ENCODE assay signal across 24 mouse cellular contexts in the genomic region with DNA sequence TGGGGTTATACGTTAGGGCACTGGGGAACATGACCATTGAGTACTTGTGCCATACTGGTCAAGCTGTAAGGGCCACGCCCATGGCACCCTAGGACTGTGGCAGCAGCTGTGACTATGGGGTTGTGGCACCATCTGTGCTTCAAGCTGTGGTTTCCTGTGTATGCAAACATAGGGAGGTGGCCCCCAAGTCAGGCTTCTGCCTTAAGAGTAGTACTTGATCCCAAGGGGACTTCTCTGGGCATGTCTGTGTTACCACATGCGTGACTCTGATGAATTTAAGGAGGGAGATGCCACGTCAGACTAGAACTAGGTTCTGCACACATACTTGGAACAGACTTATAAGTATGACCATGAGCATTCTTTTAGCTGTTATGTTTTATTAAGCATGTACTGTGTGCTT.
A peak's percentile ranks its signal among the peaks of the same experiment; 100 is the strongest.
DNase-seq lines count a peak whose midpoint lies in the region; ATAC-seq and TF ChIP-seq lines count a peak whose summit lies in the region.
"Had no signal": no experiment of that assay in that cellular context is flagged by ENCODE, and none has a peak within 500 bp of the region (broad histone marks: within the 10 kb centered on the region; RNA-seq: fewer than 3 reads in every experiment).

No protein-coding gene starts in this region.

- H3K4me2 ChIP-seq in liver, postnatal 0 days (ENCODE audit: low read depth, low read length), result no peak overlapping the region
- no peak overlapping the region for H3K4me2 ChIP-seq in liver, embryonic 11.5 days
- no peak overlapping the region for H3K4me2 ChIP-seq in forebrain, embryonic 11.5 days (ENCODE audit: low read depth, low read length, severe bottlenecking)
- H3K4me2 ChIP-seq: embryonic facial prominence, embryonic 13.5 days; embryonic facial prominence, embryonic 15.5 days; forebrain, embryonic 12.5 days had no signal

- no peak overlapping the region for H3K4me3 ChIP-seq in liver, postnatal 0 days (ENCODE audit: low read depth, low read length)
- H3K4me3 ChIP-seq in liver, embryonic 11.5 days (ENCODE audit: low read depth, low read length), result no peak overlapping the region
- H3K4me3 ChIP-seq in forebrain, embryonic 11.5 days (ENCODE audit: low read depth, low read length), result no peak overlapping the region
- H3K4me3 ChIP-seq: embryonic facial prominence, embryonic 13.5 days; embryonic facial prominence, embryonic 15.5 days; erythroblast, embryonic 14.5 days; forebrain, embryonic 12.5 days had no signal

- no peak for TF ChIP-seq CTCF in liver, postnatal 0 days (IDR thresholded peaks at IDR 0.05; ENCODE audit: low read depth)

- H3K27me3 ChIP-seq in liver, postnatal 0 days (ENCODE audit: insufficient read depth, low read length), result no peaks in the 10 kb centered on the region
- no peaks in the 10 kb centered on the region for H3K27me3 ChIP-seq in liver, embryonic 11.5 days (replicated peaks; ENCODE audit: control insufficient read depth, insufficient read depth, low read length)
- no peaks in the 10 kb centered on the region for H3K27me3 ChIP-seq in forebrain, embryonic 11.5 days (ENCODE audit: control insufficient read depth, insufficient read depth, low read length)
- H3K27me3 ChIP-seq: embryonic facial prominence, embryonic 13.5 days; embryonic facial prominence, embryonic 15.5 days; forebrain, embryonic 12.5 days had no signal

- peak; percentile 31 for DNase-seq in liver, postnatal 0 days
- DNase-seq in liver, embryonic 11.5 days (ENCODE audit: low spot score), result no peak
- peak; percentile 0 for DNase-seq in c-Kit-positive CD71-negative TER-119-negative erythroid progenitor cells, embryonic 14.5 days (ENCODE audit: low read depth)
- no peak for DNase-seq in forebrain, embryonic 11.5 days (ENCODE audit: low spot score)
- DNase-seq: adrenal gland, adult 8-10 months; adrenal gland, postnatal 14 days; adrenal gland, postnatal 36 days; cerebellum, adult 11 months; cerebellum, adult 18-20 months; cerebellum, adult 8-10 months; cerebellum, adult 9-11 months; cerebellum, postnatal 14 days; cerebellum, postnatal 36 days; embryo, embryonic 11 days had no signal

- 79% methylated on average over 4 of the region's 4 CpGs for WGBS in liver, postnatal 0 days (ENCODE audit: insufficient replicate concordance)
- WGBS in liver, embryonic 11.5 days, result 78% methylated on average over 4 of the region's 4 CpGs
- 95% methylated on average over 4 of the region's 4 CpGs for WGBS in forebrain, embryonic 11.5 days

- H3K4me1 ChIP-seq in liver, postnatal 0 days (ENCODE audit: insufficient read depth), result no peaks in the 10 kb centered on the region
- H3K4me1 ChIP-seq in liver, embryonic 11.5 days (replicated peaks; ENCODE audit: control insufficient read depth, insufficient read depth, low read length), result no peaks in the 10 kb centered on the region
- H3K4me1 ChIP-seq in forebrain, embryonic 11.5 days (replicated peaks; ENCODE audit: control insufficient read depth, insufficient read depth, low read length), result no peaks in the 10 kb centered on the region
- H3K4me1 ChIP-seq: embryonic facial prominence, embryonic 13.5 days; embryonic facial prominence, embryonic 15.5 days; forebrain, embryonic 12.5 days had no signal

- H3K27ac ChIP-seq in liver, postnatal 0 days (ENCODE audit: low read depth), result no peak overlapping the region
- H3K27ac ChIP-seq in liver, embryonic 11.5 days (ENCODE audit: low read depth, low read length), result no peak overlapping the region
- H3K27ac ChIP-seq in forebrain, embryonic 11.5 days (ENCODE audit: low read depth, low read length), result no peak overlapping the region
- H3K27ac ChIP-seq: embryonic facial prominence, embryonic 13.5 days; embryonic facial prominence, embryonic 15.5 days; forebrain, embryonic 12.5 days had no signal

- H3K9ac ChIP-seq in liver, postnatal 0 days (replicated peaks), result no peak overlapping the region
- H3K9ac ChIP-seq in liver, embryonic 11.5 days (ENCODE audit: low read depth, low read length), result no peak overlapping the region
- no peak overlapping the region for H3K9ac ChIP-seq in forebrain, embryonic 11.5 days (ENCODE audit: low read length)
- H3K9ac ChIP-seq: embryonic facial prominence, embryonic 13.5 days; embryonic facial prominence, embryonic 15.5 days; forebrain, embryonic 12.5 days had no signal

- ATAC-seq in liver, postnatal 0 days, result 0 out of 2 replicates have a peak, but pooled peaks have one; percentile 38
- ATAC-seq in liver, embryonic 11.5 days (replicated peaks; ENCODE audit: low FRiP score), result no peak
- no peak for ATAC-seq in frontal cortex, adult (ENCODE audit: low TSS enrichment)
- no peak for ATAC-seq in forebrain, embryonic 11.5 days (replicated peaks; ENCODE audit: low FRiP score)
- ATAC-seq: activated CD4-positive, CD25-positive, alpha-beta regulatory T cell, adult 4 months; forebrain, embryonic 14.5 days; forebrain, embryonic 16.5 days; Patski had no signal

- H3K9me3 ChIP-seq in liver, postnatal 0 days (ENCODE audit: low read length), result no peaks in the 10 kb centered on the region
- no peaks in the 10 kb centered on the region for H3K9me3 ChIP-seq in liver, embryonic 11.5 days (ENCODE audit: control insufficient read depth, low read length)
- no peaks in the 10 kb centered on the region for H3K9me3 ChIP-seq in forebrain, embryonic 11.5 days (ENCODE audit: control insufficient read depth, low read length)
- H3K9me3 ChIP-seq: embryonic facial prominence, embryonic 13.5 days; embryonic facial prominence, embryonic 15.5 days; forebrain, embryonic 12.5 days had no signal

- H3K36me3 ChIP-seq in liver, postnatal 0 days (replicated peaks; ENCODE audit: insufficient read depth, low read length), result no peaks in the 10 kb centered on the region
- no peaks in the 10 kb centered on the region for H3K36me3 ChIP-seq in liver, embryonic 11.5 days (ENCODE audit: control insufficient read depth, insufficient read depth, low read length)
- no peaks in the 10 kb centered on the region for H3K36me3 ChIP-seq in forebrain, embryonic 11.5 days (ENCODE audit: control insufficient read depth, insufficient read depth, low read length)
- H3K36me3 ChIP-seq: embryonic facial prominence, embryonic 13.5 days; embryonic facial prominence, embryonic 15.5 days; forebrain, embryonic 12.5 days; G1E had no signal

- no peak for TF ChIP-seq EP300 in liver, postnatal 0 days (IDR thresholded peaks at IDR 0.05; ENCODE audit: low read depth)

Comparison
In these comparisons a context has a peak if more than half of its experiments do, and no peak if none do; other contexts are left out.
1. DNase-seq: peak in liver, postnatal 0 days (single experiment) and c-Kit-positive CD71-negative TER-119-negative erythroid progenitor cells, embryonic 14.5 days (single experiment); none in liver, embryonic 11.5 days (single experiment) and forebrain, embryonic 11.5 days (single experiment).